Mouse (Mus musculus) megakaryocyte, embryonic 14.5 days (primary cell): ENCODE results near the gene Sox12.

ENCODE experiments used
- FLI1 ChIP-seq: IDR thresholded peaks from 2 replicates; pipeline ENCODE4 v1.6.1; 2012; ENCODE audit warnings: low read length, inconsistent platforms, mixed read lengths
- GATA1 ChIP-seq: IDR thresholded peaks from 3 replicates; pipeline ENCODE4 v1.6.1; 2012; ENCODE audit warnings: mixed read lengths, low read length, inconsistent platforms, borderline replicate concordance

DNA sequence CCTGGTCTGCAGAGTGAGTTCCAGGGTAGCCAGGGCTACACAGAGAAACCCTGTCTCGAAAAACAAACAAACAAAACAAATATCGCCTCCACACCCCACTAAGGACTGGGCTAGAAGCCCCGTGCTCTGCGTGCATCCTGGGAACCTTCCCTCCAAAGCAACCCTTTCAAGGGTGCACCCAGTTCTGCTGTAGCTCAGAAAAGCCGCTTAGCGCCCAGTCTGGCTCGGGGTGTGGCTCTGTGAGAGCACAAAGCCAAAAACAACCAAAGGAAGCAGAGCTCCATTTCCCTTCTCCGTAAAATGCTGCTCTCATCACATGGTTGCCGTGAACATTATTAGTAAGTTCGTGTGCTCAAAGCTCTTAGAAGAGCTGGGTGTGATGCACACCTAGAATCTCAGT is 53.5 kb downstream of the Sox12 start:
- no peak for TF ChIP-seq GATA1
- no peak for TF ChIP-seq FLI1
